Mouse (Mus musculus) cerebellum, adult 2 months (tissue): Measurements from ENCODE around the gene A730061H03Rik. TPM values are rescaled to one million over a fixed set of nuclear protein-coding genes. Genes with fewer than 3 reads are reported as not detected.

Experiments used
- DNase-seq, 2 experiments: peaks; one replicate each; pipeline ENCODE4 v3.0.0; 2021
- H3K27ac ChIP-seq: fragments of 200-500 bp; 2 replicates; pipeline ENCODE4 v1.5.1; 2012; ENCODE audit warnings: low read length, control low read depth, inconsistent platforms; ENCODE audit not compliant: insufficient read depth
- H3K27me3 ChIP-seq: fragments of 200-500 bp; 2 replicates; pipeline ENCODE4 v1.6.1; 2012; ENCODE audit warnings: inconsistent platforms, mild to moderate bottlenecking, low read length, moderate library complexity; ENCODE audit not compliant: control insufficient read depth, insufficient read depth
- H3K4me1 ChIP-seq: fragments of 200-500 bp; 2 replicates; pipeline ENCODE4 v1.6.1; 2011; ENCODE audit warnings: low read length; ENCODE audit not compliant: control insufficient read depth, insufficient read depth
- H3K4me3 ChIP-seq: fragments of 200-500 bp; replicated peaks from 2 replicates; pipeline ENCODE3; 2011; ENCODE audit warnings: mild to moderate bottlenecking, low read depth, low read length, control low read depth; ENCODE audit not compliant: insufficient read depth
- CTCF ChIP-seq: fragments of 200-500 bp; IDR thresholded peaks from 2 replicates; pipeline ENCODE4 v1.5.1; 2011; ENCODE audit warnings: low read depth, mild to moderate bottlenecking, control low read depth, low read length, moderate library complexity, borderline replicate concordance; ENCODE audit not compliant: insufficient read depth
- POLR2A ChIP-seq: fragments of 200-500 bp; IDR thresholded peaks from 2 replicates; pipeline ENCODE4 v1.6.1; 2011; ENCODE audit warnings: low read length, control low read depth, borderline replicate concordance; ENCODE audit not compliant: insufficient read depth
- WGBS: fragments of 180-500 bp; shearing (Covaris S2); methylation state at CpG from one replicate; pipeline ENCODE4 v1.1.7; 2018; 5-methylcytosine and 5-hydroxymethylcytosine counted together
- polyA plus RNA-seq: library from polyadenylated mRNA; depleted of rRNA; stranded (reverse); fragments of >200 nt; gene quantifications from 2 replicates; pipeline ENCODE4 v1.2.3, GENCODE M21; 2012

Gene A730061H03Rik
- polyA plus RNA-seq, 1 experiment: 0.97 TPM

- H3K27me3 ChIP-seq: no peaks in the 10 kb centered on the region
- H3K4me3 ChIP-seq: no peak overlapping the region
- peaks cover 3% of the 10 kb centered on the region; the same call in 1 of the 2 replicates for H3K4me1 ChIP-seq
- DNase-seq: no peak
- TF ChIP-seq CTCF (no peak), POLR2A (no peak)
- H3K27ac ChIP-seq: no peak overlapping the region
- WGBS: 97% methylated on average over 2 of the region's 2 CpGs
Observed at GRCm38 (mm10) chr14:55586149-55586548, 25.9 kb upstream of the A730061H03Rik start.

GRCm38 (mm10) chr14:55585566-55585960, 25.4 kb upstream of the A730061H03Rik start:
- H3K27me3 ChIP-seq: no peaks in the 10 kb centered on the region
- DNase-seq: peak in 1 of 2 experiments; percentile 35
- TF ChIP-seq CTCF: no peak
- TF ChIP-seq POLR2A: no peak
- WGBS: 65% methylated on average over 6 of the region's 6 CpGs
- H3K4me1 ChIP-seq: peaks cover 3% of the 10 kb centered on the region; the same call in 1 of the 2 replicates
- H3K4me3 ChIP-seq: peak overlapping the region; percentile 90
- peak overlapping the region; percentile 49 for H3K27ac ChIP-seq

GRCm38 (mm10) chr14:55584702-55585565, 24.7 kb upstream of the A730061H03Rik start, which contains the start of gene Emc9:
Emc9 (minus strand) TSS chr14:55585302.
- no peaks in the 10 kb centered on the region for H3K27me3 ChIP-seq
- 2% methylated on average over 43 of the region's 43 CpGs for WGBS
- TF ChIP-seq POLR2A: peak; percentile 78; the same call in 1 of the 2 replicates
- no peak for TF ChIP-seq CTCF
- peak; percentile 85 to 87 for DNase-seq
- H3K4me1 ChIP-seq: peaks cover 3% of the 10 kb centered on the region; the same call in 1 of the 2 replicates
- H3K27ac ChIP-seq: peak within 1 kb of the TSS; percentile 55
- H3K4me3 ChIP-seq: peak within 1 kb of the TSS; percentile 90

- no peaks in the 10 kb centered on the region for H3K27me3 ChIP-seq
- 0 out of 2 replicates have a peak overlapping the region, but pooled peaks have one; percentile 55 for H3K27ac ChIP-seq
- H3K4me1 ChIP-seq: peaks cover 3% of the 10 kb centered on the region; the same call in 1 of the 2 replicates
- DNase-seq: no peak
- TF ChIP-seq CTCF (no peak), POLR2A (no peak)
- H3K4me3 ChIP-seq: peak overlapping the region; percentile 90
- WGBS: 41% methylated on average over 5 of the region's 5 CpGs
Observed at GRCm38 (mm10) chr14:55584303-55584701, 24.1 kb upstream of the A730061H03Rik start.

GRCm38 (mm10) chr14:55581981-55582681, 21.9 kb upstream of the A730061H03Rik start:
- WGBS: 80% methylated on average over 9 of the region's 9 CpGs
- TF ChIP-seq CTCF: peak; percentile 40; the same call in 1 of the 2 replicates
- TF ChIP-seq POLR2A: no peak
- no peak for DNase-seq

GRCm38 (mm10) chr14:55580731-55581130, 20.5 kb upstream of the A730061H03Rik start:
- DNase-seq: no peak
- no peak overlapping the region for H3K4me3 ChIP-seq
- WGBS: 92% methylated on average over 16 of the region's 16 CpGs
- no peaks in the 10 kb centered on the region for H3K27me3 ChIP-seq
- no peak for TF ChIP-seq POLR2A
- no peak for TF ChIP-seq CTCF
- peaks cover 3% of the 10 kb centered on the region; the same call in 1 of the 2 replicates for H3K4me1 ChIP-seq
- no peak overlapping the region for H3K27ac ChIP-seq

More at GRCm38 (mm10) chr14:55581981-55582681, 21.9 kb upstream of the A730061H03Rik start:
- H3K27ac ChIP-seq: no peak overlapping the region
- no peaks in the 10 kb centered on the region for H3K27me3 ChIP-seq
- H3K4me3 ChIP-seq: no peak overlapping the region
- peaks cover 3% of the 10 kb centered on the region; the same call in 1 of the 2 replicates for H3K4me1 ChIP-seq

- Histone ChIP-seq H3K4me3 (no peak overlapping the region), H3K4me1 (no peaks in the 10 kb centered on the region), H3K27me3 (no peaks in the 10 kb centered on the region), H3K27ac (no peak overlapping the region)
- TF ChIP-seq POLR2A: no peak
- TF ChIP-seq CTCF: no peak
- no peak for DNase-seq
- 86% methylated on average over 23 of the region's 23 CpGs for WGBS
Observed at GRCm38 (mm10) chr14:55579511-55580496, 19.6 kb upstream of the A730061H03Rik start.
